Mouse (Mus musculus) cerebellum, postnatal 25 days (tissue): ENCODE results near the gene Thbd.

Source experiments
- DNase-seq, 2 experiments: peaks; one replicate each; pipeline ENCODE4 v3.0.0; 2021; ENCODE audit warnings: mixed read lengths in 2 of 2

Thbd gene

DNA sequence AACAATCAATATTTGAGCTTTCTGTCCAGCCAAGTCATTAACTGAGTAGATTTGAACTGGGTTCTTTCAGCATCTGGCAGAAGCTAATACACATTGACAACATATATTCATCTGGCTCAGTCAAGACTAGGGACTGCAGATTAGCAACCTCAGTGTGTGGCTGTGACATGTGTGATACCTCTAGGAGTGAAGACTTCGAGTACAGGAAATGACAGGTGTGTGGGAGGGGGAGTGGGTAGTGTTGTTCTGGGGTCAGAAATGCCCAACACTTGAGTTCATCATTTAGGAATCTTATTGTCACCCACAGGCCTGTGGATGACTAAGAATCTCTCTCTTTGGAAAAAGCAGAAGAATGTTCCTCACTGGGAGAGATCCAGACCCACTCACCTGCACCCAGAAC, 13.1 kb upstream of the Thbd start:
- DNase-seq = no peak

DNA sequence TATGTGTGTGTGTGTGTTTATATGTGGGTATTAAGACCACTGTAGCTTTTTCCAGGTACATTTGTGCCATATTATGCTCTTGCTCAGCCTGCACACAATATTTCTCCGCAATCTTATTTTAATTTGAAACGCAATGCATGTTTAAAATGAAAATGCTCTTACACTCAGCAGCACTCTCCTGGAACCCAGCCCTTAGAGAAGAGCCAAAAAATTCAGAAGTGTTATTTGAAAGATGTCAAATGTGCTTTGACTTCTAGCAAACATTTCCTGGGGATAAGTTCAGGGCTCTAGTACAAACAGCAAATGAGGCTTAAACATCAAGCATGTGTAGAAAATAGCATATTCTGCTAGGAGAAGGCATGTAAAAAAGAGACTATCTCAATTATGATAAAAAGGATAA, 11.8 kb upstream of the Thbd start:
- no peak for DNase-seq

DNA sequence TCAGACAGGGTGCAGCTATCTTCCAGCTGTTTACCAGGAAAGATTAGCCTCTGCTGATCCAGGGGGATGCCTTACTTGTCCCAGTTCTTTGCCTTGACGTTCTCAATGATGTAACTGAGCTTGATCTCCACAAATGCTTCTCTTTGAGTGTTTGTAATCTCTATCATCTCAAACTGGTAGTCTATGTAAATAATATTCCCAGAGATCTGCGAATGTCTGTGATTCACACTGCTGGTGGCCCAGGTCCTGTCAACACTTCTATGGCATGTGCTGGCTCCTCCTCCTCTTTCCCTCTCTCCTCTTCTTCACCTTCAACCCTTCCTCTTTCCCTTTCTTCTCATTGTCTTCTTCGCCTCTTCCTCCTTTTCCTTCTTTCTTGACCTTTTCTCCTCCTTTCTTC, 11.2 kb upstream of the Thbd start:
- no peak for DNase-seq

DNA sequence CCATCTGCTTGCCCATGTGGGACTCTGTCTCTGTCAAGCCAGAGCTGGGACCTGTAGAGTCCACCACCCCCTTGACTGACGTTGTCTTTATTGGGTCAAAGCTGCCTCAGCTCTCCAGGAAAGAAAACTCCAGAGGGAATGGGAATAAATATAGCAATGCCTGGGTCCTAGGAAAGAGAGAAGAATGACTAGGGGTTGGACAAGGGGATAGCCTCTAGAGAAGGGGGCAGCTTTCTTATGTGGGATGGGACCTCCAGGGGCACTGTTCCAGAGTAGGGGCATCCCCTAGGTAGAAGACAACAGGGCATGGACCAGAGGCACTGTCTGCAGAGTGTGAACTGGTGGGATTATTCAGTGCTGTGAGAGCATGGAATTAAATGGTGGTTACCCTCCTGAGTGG, 1.8 kb upstream of the Thbd start:
- no peak for DNase-seq

DNA sequence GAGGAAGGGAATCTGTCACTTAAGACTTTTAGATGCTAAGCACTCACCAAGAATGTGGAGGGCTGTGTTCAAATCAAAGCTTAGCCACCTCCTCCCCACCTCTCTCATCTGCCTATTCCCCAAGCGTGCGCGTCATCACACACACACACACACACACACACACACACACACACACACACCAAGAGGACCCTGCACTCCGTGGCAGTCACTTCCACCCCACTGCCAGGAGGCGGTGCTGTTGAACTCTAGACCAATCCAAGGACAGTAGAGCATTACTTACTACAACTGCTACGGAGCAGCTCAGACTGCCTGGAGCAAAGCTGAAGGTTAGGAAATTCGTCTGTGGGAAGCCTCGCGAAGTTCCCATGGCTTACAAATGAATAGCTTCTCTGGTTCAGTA, 1.2 kb upstream of the Thbd start:
- peak; percentile 22 to 52 for DNase-seq

DNA sequence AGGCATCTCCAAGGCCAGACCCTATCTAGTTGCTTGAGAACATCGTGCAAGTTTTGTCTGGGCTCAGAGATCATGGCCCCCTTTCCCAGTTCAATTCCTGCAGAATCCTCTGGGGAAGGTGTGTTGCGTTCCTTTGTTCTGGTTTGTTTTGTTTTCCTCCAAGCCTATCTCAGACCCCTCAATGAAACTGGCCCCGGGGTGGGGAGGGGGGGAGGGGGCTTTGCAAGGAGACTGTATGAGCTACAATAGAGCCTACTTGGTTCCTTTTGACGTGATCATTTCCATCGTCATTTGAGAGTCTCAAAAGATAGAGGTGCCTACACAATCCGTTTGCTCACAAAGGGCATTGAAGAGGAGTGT, 753 bp upstream of the Thbd start:
- no peak for DNase-seq

DNA sequence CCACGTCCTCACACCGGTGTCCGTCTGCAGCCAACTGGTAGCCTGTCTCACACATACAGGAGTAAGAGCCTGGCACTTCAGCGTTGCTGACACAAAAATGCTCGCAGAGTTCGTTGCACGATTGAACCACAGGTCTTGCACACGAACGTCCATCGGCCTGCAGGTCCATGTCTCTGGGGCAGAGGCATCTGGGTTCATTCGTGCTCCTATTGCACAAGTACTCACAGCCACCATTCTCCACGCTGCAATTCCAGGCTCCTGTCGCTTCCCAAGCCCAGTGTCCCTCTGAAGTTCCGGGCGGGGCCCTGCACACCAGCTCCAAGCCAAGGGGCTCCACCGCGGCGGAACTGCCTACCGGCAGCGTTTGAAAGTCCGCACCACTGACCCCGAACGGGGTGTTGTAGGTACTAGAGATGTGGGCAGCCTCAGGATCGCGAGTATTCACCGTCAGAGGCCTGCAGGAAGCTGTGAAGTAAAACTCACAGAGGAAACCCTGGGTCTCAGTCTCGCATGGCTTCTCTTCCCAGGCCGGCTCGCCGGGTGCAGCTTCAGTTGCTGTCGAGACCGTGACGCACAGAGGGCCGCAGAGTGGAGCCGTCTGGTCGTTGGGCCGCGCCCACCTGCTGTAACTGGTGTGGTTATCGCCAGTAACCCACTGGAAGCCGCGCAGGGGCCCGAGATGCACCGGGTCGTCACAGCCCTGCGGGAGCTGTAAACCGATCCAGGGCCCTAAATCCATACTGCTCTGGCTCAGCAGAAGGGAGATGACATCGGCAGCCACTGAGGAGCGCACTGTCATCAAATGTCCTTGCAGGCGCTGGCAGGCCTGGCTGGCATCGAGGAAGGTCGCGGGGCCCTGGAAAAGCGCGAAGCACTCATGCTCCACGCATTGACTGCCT, 768 bp downstream of the Thbd start:
- peak in 1 of 2 experiments; percentile 17 for DNase-seq

DNA sequence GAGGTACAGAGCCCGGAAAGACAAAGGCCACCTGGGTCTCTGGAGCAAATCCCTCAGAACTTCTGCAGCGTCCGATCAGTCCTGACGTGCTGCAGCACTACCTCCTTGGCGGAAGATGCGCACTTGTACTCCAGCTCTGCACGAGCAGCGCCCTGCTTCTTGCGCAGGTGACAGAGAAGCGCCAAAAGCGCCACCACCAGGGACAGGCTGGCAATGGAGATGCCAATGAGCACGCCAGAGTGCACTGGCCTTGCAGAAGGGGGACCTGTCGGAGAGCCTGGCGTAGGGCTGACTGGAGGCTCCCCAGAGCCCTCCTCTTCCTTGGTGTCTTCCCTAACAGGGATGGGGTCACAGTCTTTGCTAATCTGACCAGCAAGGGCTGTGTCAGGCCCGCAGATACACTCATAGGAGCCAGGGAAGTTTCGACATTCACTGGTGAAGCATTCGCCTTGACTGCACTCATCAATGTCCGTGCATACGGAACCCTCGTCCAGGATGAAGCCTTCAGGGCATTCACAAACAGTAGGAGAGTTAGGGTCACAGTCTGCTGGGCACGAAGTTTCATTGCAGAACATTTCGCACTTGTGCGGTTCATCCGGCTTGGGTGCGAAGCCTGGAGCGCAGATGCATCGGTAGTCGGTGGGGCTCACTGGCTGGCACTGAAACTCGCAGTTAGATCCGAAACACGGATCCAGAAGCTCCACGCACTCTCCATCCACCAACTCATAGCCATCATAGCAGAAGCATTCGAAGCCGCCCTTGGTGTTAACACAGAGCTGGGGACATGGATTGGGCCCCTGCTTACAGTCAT, 1.6 kb downstream of the Thbd start:
- DNase-seq = peak; percentile 6 to 15

DNA sequence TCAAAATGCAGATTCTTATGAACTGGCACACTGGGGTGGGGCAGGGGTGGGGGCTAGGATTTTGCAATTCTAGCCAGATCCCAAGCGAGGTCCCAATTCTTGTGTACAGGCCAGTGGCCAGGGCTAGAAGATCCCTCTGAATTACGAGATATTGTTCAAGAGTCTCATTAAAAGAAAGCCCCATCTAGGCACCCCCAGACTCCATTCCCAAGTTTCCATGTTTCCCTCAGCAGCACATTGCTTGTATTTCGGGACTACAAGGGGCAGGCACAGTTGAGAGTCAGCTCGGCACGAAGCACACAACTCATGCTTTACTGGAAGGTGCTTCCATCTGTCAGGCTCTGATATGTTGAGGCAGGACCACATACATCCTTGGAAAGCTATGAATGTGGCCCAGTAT, 3.1 kb downstream of the Thbd start:
- no peak for DNase-seq

DNA sequence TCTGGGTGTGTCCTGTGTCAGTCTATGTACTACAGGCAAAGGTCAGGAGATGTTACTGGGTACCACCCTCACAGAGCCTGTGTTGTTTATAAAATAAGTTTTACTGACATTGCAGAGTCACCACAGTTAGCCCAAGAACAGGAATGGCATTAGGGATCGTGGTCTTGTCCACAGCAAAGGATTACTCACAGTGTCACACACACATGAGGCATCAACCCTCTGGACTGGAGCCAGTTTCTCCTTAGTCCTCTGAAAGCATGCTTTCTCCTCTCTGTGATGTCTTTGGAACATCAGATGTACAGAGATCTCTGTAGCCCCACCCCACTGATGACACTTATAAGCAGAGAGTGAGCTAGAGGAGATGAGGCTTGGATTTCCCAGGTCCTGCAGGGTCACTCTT, 5.8 kb downstream of the Thbd start:
- DNase-seq = no peak

DNA sequence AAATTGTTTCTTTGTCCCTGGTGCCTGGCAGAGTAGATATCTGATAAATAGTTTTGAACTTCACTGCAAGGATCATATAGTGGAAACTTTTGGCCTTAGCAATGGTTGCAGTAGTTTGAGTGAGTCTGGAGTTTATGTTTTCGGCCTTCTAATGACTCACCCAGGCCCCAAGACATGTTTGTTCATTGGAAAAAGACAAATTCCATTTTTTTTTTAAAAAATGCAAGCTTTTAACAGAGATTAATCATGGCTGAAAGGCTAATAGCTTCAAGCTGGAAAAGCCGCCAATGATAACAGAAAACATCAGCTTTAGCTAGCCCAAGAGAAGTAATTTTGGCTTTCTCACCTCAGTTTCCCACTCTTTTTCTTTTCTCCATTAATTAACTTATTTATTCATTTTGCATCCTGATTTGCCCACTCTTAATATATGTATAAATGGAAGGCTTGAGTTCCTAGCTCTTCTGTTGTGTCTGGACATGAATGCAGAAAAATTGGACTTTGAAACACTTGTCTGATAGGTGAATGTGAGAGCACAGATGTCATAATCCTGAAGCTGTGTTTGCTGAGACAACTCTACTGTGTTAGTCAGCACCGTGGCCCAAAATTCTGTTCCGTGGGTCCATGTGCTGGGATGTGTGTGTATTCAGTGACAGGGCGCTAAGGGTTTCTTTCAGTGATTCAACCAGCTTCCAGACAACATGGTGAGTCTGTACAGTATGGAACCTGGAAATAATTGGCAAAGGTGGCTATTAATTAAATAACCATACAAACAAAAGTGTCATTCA, 8.9 kb downstream of the Thbd start:
- no peak for DNase-seq

DNA sequence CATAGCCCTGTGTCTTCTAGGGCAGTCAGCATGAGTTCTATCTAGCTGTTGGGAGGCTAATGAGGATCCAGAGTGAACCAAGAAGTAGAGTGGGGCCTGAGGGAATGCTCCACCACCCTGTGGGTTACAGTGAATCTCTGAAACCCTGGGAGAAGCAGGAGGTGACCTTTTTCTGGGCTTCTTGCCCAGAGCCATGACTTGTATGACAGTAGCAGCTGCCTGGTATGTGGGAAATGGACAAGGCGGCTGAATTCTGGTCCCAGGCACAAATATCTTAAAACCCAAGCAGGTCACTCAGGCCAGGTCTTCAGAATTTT, 10.2 kb downstream of the Thbd start:
- DNase-seq = no peak

DNA sequence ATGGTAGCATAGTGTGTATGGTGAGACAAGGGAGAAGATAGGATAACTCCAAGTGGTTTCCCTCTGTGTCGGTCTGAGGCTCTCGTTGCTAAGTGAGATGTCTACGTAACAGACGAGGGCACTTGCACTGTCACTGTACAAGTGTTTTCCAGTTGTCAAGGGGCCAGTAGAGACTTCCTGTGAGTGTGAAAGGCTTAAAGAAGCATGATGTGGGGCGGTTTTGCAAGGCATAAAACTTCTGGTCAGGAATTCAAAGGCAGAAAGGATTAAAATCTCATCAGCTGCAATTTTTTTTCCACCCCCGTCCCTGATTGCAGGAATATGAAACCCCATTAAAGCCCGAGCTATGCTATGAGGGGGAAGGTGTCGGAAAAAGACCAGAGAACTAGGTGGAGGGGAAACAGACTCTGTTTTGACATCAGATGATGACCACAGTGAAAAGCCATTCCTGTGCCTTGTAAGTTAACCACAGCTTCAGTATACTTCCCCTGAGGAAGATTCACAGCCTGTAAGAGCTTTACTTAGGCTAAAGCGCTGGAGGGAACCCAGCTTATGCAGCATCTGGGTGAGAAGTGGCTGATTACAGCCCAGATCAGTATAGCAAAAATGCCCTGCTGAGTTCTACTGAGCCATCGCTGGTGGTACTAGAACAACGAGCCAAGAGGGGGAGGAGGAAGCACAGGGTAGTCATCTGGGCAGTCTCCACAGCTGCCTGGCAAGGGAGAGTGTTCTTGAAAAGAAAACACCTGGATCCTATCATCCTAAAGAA, 10.8 kb downstream of the Thbd start:
- DNase-seq = no peak

DNA sequence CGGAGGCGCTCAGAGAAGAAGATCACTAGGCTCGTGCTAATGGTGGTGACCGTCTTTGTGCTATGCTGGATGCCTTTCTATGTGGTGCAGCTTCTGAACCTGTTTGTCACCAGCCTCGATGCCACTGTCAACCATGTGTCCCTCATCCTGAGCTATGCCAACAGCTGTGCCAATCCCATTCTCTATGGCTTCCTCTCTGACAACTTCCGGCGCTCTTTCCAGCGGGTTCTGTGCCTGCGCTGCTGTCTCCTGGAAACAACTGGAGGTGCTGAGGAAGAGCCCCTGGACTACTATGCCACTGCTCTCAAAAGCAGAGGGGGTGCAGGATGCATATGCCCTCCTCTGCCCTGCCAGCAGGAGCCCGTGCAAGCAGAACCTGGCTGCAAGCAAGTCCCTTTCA, 11.8 kb downstream of the Thbd start:
- no peak for DNase-seq

DNA sequence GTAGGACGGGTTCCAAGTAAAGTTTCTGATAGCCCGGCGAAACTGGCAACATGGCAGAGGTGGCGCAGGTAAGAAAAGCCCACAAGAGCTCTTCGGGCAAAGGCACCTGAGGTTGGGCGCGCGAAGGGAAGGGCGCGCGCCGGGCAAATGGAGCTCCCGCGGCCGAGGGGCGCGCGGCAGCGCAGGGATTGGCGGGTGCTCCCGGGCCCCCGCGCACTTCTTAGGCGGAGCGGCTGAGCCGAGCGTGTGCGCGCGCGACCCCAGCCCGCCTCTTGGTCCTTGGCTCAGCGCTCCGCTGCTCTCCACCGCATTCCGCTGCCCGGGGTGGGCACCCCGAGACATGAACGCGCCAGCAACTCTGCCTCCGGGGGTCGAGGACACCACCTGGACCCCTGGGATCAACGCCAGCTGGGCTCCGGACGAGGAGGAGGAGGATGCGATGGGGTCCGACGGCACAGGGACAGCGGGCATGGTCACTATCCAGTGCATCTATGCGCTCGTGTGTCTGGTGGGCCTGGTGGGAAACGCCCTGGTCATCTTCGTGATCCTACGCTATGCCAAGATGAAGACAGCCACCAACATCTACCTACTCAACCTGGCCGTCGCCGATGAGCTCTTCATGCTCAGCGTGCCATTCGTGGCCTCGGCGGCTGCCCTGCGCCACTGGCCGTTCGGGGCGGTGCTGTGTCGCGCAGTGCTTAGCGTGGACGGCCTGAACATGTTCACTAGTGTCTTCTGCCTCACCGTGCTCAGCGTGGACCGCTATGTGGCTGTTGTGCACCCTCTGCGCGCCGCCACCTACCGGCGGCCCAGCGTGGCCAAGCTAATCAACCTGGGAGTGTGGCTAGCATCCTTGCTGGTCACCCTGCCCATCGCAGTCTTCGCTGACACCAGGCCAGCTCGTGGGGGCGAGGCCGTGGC, 12.6 kb downstream of the Thbd start, which contains the start of gene Sstr4:
Gene Sstr4 (plus strand): TSS at position 214 of the 921 bp plus-strand sequence.
- peak; percentile 8 to 50 for DNase-seq

DNA sequence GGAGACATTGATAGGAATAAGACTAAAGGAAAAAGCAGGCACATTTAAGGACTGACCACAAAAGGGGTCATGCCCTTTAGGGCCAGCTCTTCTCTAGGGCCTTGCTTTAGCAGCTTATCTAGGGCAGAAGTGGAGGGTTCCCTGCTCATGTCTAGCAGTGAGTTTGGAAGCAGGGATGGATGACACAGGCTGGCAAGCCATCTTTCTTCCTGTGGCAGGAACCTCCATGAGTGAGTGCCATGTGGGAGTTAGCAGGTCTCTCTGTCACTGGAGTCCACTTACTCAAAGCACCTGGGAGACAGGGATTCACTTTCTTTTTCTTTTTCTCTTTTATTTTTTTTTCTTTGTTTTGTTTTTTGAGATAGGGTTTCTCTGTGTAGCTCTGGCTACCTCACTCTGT, 14.1 kb downstream of the Thbd start:
- DNase-seq = no peak

DNA sequence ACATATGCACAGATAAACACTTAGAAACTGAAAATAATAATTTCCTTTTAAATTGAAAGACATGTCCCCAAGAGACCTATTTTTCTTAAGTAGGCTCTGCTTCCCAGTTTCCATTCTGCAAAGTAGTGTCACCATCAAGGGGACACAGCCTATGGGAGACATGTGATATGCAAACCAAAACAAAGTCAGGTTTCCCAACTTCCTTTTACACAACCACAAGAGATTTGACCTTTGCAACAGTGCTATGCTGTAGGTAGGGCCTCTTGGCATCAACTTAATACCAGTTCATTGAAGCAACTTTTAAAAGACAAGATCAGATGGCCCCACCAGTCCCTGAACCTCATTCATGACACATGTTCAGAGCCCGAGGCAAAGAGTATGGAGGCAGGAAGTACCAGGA, 14.8 kb downstream of the Thbd start:
- DNase-seq = no peak

DNA sequence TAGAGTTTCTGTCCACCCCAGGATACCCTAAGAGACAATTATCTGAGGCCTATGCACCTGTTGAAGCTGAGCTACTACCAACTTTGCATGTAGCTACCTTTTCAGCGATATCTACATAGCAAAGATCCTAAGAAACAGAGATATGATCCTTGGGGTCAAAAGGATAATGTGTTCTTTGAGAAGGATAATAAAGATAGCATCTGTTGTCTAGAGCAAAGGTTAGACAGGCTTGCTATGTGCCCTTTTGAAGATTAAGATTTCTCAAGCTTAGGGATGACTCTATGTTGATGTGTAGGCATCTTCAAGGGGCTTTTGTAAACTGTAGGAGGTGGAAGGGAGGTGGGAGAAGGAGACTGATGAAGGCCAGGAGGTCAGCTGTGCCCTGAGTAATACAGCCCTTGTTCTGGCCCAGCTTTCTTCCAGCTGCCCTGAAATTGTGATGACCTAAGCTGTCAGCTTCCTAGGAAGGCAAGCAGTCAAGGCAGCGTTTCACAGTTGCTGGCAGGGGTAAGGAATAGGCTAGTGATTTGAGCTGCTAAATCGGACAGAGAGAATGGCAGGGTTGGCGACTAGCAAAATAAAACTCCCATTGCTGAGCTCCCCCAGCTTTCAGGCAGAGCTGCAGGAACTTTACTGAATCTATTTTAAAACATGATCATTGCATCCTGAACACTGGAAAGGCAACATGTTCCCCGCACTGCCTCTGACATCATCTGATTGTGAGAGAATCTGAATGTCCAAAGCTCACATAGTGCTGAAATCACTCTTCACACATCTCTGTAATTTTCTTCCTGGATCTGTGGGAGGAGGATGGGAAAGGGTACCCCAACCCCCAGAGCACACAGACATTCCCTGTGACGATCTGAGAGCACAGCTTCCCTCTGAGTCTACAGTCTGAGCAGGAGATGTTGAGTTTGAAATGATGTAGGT, 20.1 kb downstream of the Thbd start:
- DNase-seq = no peak

DNA sequence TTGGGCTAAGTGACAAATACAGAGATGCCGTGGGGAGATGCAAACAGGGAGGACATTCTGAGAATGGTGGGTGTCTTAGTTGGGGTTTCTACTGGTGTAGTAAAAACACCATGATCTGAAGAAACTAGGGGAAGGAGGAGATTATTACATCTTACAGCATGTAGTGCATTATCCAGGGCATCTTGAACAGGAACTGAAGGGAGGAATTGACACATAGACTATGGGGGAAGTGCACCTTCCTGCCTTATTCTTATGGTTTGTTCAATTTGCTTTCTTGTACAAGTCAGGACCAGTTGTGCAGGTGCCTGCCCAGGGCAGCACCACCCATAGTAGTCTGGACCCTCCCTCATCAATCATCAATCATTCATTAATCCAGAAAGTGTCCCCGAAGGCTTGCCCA, 21.1 kb downstream of the Thbd start:
- DNase-seq = no peak

DNA sequence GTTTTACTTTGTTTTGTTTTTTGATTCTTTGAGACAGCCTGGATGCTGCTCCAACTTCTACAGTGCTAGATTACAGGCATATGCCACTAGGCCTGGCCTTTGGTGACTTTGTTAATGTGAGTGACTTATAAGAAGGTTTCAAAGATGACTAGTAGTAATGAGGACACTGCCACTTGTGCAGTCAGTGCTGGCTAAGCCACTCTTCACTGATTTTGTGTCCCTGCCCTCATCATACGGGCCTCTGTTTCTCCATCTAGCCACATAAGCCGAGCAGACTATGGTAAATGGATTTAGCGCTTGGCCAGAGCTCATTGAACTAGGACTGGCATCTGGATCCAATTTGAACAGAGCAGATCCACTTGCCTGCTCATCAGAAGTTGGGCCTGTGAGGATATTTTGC, 21.5 kb downstream of the Thbd start:
- DNase-seq = no peak
